Mouse (Mus musculus) MEL (cell line): ENCODE measurements at regions not wholly inside any gene's neighbourhood (a gene's known extent, or its start where the extent isn't known, plus 50 kb on each side); places are given as distances from the start of the nearest gene placed in this dataset.

Experiments used
- DNase-seq: peaks from one replicate; pipeline ENCODE4 v3.0.0; 2011; ENCODE audit warnings: low read depth, low spot score
- H3K27ac ChIP-seq: 2 replicates; pipeline ENCODE4 v1.5.1; 2012; ENCODE audit warnings: low read depth, mild to moderate bottlenecking, control low read depth, low read length, moderate library complexity; ENCODE audit not compliant: control insufficient read depth
- H3K27me3 ChIP-seq, 2 experiments: fragments of 150-350 bp in 1 of 2; sonication (generic) in 1 of 2; 2 replicates each; pipeline ENCODE4 v1.6.1; 2012; ENCODE audit warnings: low read length in 2 of 2, mild to moderate bottlenecking in 2 of 2, improper control_type of control experiment in 1 of 2, moderate library complexity in 1 of 2; ENCODE audit not compliant: insufficient read depth in 2 of 2, control insufficient read depth in 1 of 2
- H3K36me3 ChIP-seq, 2 experiments: 2 replicates each; pipeline ENCODE4 v1.6.1; 2012 to 2014; ENCODE audit warnings: low read length in 2 of 2, improper control_type of control experiment in 1 of 2, inconsistent platforms in 1 of 2, mild to moderate bottlenecking in 1 of 2; ENCODE audit not compliant: insufficient read depth in 2 of 2, control insufficient read depth in 1 of 2
- H3K4me1 ChIP-seq, 2 experiments: fragments of 150-350 bp in 1 of 2; sonication (generic) in 1 of 2; 2 replicates each; pipeline ENCODE4 v1.6.1; 2012; ENCODE audit warnings: low read length in 2 of 2, improper control_type of control experiment in 1 of 2, mild to moderate bottlenecking in 1 of 2; ENCODE audit not compliant: insufficient read depth in 2 of 2, control insufficient read depth in 1 of 2
- H3K4me3 ChIP-seq, 2 experiments: fragments of 150-350 bp in 1 of 2; sonication (generic) in 1 of 2; 2 replicates each; pipeline ENCODE4 v1.5.1; 2012; ENCODE audit warnings: low read depth in 2 of 2, low read length in 2 of 2, mild to moderate bottlenecking in 2 of 2, moderate library complexity in 2 of 2, control low read depth in 1 of 2, improper control_type of control experiment in 1 of 2; ENCODE audit not compliant: control insufficient read depth in 1 of 2, insufficient read depth in 1 of 2
- H3K79me2 ChIP-seq: 2 replicates; pipeline ENCODE4 v1.6.1; 2012; ENCODE audit warnings: mild to moderate bottlenecking, low read length, moderate library complexity; ENCODE audit not compliant: control insufficient read depth, poor library complexity, insufficient read depth
- H3K9ac ChIP-seq: 2 replicates; pipeline ENCODE4 v1.6.1; 2012; ENCODE audit warnings: low read depth, mild to moderate bottlenecking, control low read depth, low read length, moderate library complexity; ENCODE audit not compliant: control insufficient read depth, poor library complexity, severe bottlenecking
- H3K9me3 ChIP-seq: fragments of 150-350 bp; sonication (generic); replicated peaks from 2 replicates; pipeline ENCODE4 v1.6.1; 2012; ENCODE audit warnings: mild to moderate bottlenecking, low read length, improper control_type of control experiment, moderate library complexity; ENCODE audit not compliant: insufficient read depth
- BHLHE40 ChIP-seq: IDR thresholded peaks from 2 replicates; pipeline ENCODE4 v1.6.1; 2012; ENCODE audit warnings: low read depth, mild to moderate bottlenecking, inconsistent platforms, low read length, improper control_type of control experiment, borderline replicate concordance
- CHD1 ChIP-seq: IDR thresholded peaks from 2 replicates; pipeline ENCODE4 v1.6.1; 2012; ENCODE audit warnings: low read depth, mild to moderate bottlenecking, inconsistent platforms, low read length, improper control_type of control experiment
- EP300 ChIP-seq, 2 experiments: IDR thresholded peaks; 2 replicates each; pipeline ENCODE4 v1.6.1; 2011; ENCODE audit warnings: improper control_type of control experiment in 2 of 2, low read length in 2 of 2, low read depth in 1 of 2, mild to moderate bottlenecking in 1 of 2
- ETS1 ChIP-seq: IDR thresholded peaks from 2 replicates; pipeline ENCODE4 v1.6.1; 2012; ENCODE audit warnings: low read depth, mild to moderate bottlenecking, inconsistent platforms, low read length, improper control_type of control experiment, moderate library complexity
- KAT2A ChIP-seq: conservative IDR thresholded peaks from 2 replicates; pipeline ENCODE4 v1.6.1; 2012; ENCODE audit warnings: low read depth, low read length, improper control_type of control experiment, inconsistent platforms
- MAFK ChIP-seq: IDR thresholded peaks from 2 replicates; pipeline ENCODE4 v1.6.1; 2011; ENCODE audit warnings: low read depth, mild to moderate bottlenecking, low read length, improper control_type of control experiment, borderline replicate concordance
- MAZ ChIP-seq: IDR thresholded peaks from 2 replicates; pipeline ENCODE4 v1.6.1; 2012; ENCODE audit warnings: low read depth, mild to moderate bottlenecking, inconsistent platforms, low read length, improper control_type of control experiment
- MEF2A ChIP-seq: IDR thresholded peaks from 2 replicates; pipeline ENCODE4 v1.6.1; 2014; ENCODE audit warnings: low read depth, mild to moderate bottlenecking, inconsistent platforms, low read length, improper control_type of control experiment; ENCODE audit not compliant: poor library complexity, insufficient replicate concordance, severe bottlenecking; ENCODE audit errors: extremely low read depth
- MXI1 ChIP-seq: IDR thresholded peaks from 2 replicates; pipeline ENCODE4 v1.6.1; 2011; ENCODE audit warnings: mild to moderate bottlenecking, low read depth, low read length, improper control_type of control experiment
- MYC ChIP-seq: IDR thresholded peaks from 2 replicates; pipeline ENCODE4 v1.6.1; 2011; ENCODE audit warnings: low read depth, mild to moderate bottlenecking, low read length, improper control_type of control experiment, moderate library complexity
- NRF1 ChIP-seq: IDR thresholded peaks from 2 replicates; pipeline ENCODE4 v1.6.1; 2014; ENCODE audit warnings: low read depth, mild to moderate bottlenecking, inconsistent platforms, low read length, improper control_type of control experiment, moderate library complexity; ENCODE audit not compliant: poor library complexity, insufficient read depth, severe bottlenecking
- POLR2A ChIP-seq, 2 experiments: IDR thresholded peaks; 2 replicates each; pipeline ENCODE4 v1.6.1; 2011 to 2012; ENCODE audit warnings: low read length in 2 of 2, mild to moderate bottlenecking in 2 of 2, control low read depth in 1 of 2, improper control_type of control experiment in 1 of 2, low read depth in 1 of 2, moderate library complexity in 1 of 2; ENCODE audit not compliant: control insufficient read depth in 1 of 2, insufficient read depth in 1 of 2, poor library complexity in 1 of 2
- RAD21 ChIP-seq: IDR thresholded peaks from 2 replicates; pipeline ENCODE4 v1.6.1; 2011; ENCODE audit warnings: mild to moderate bottlenecking, low read depth, low read length, improper control_type of control experiment
- SIN3A ChIP-seq: IDR thresholded peaks from 2 replicates; pipeline ENCODE4 v1.6.1; 2012; ENCODE audit warnings: low read length, improper control_type of control experiment, inconsistent platforms
- SMC3 ChIP-seq: IDR thresholded peaks from 2 replicates; pipeline ENCODE4 v1.6.1; 2011; ENCODE audit warnings: low read depth, low read length, improper control_type of control experiment
- TAL1 ChIP-seq: IDR thresholded peaks from 2 replicates; pipeline ENCODE4 v1.6.1; 2012; ENCODE audit warnings: mild to moderate bottlenecking, inconsistent platforms, low read length, moderate library complexity, mixed read lengths
- TCF12 ChIP-seq: IDR thresholded peaks from 2 replicates; pipeline ENCODE4 v1.6.1; 2014; ENCODE audit warnings: low read depth, mild to moderate bottlenecking, inconsistent platforms, low read length, improper control_type of control experiment, moderate library complexity
- USF1 ChIP-seq: IDR thresholded peaks from 2 replicates; pipeline ENCODE4 v1.6.1; 2014; ENCODE audit warnings: low read depth, mild to moderate bottlenecking, inconsistent platforms, low read length, improper control_type of control experiment, moderate library complexity
- USF2 ChIP-seq, 2 experiments: IDR thresholded peaks; 2 replicates each; pipeline ENCODE4 v1.6.1; 2011 to 2012; ENCODE audit warnings: improper control_type of control experiment in 2 of 2, low read length in 2 of 2, borderline replicate concordance in 1 of 2, inconsistent platforms in 1 of 2, low read depth in 1 of 2, mild to moderate bottlenecking in 1 of 2; ENCODE audit not compliant: insufficient read depth in 1 of 2
- ZKSCAN1 ChIP-seq: IDR thresholded peaks from 2 replicates; pipeline ENCODE4 v1.6.1; 2012; ENCODE audit warnings: low read depth, mild to moderate bottlenecking, inconsistent platforms, low read length, improper control_type of control experiment, moderate library complexity
- ZMIZ1 ChIP-seq: IDR thresholded peaks from 2 replicates; pipeline ENCODE4 v1.6.1; 2012; ENCODE audit warnings: low read depth, mild to moderate bottlenecking, inconsistent platforms, low read length, improper control_type of control experiment, moderate library complexity
- ZNF384 ChIP-seq: IDR thresholded peaks from 2 replicates; pipeline ENCODE4 v1.6.1; 2012; ENCODE audit warnings: low read depth, mild to moderate bottlenecking, inconsistent platforms, low read length, improper control_type of control experiment

DNA sequence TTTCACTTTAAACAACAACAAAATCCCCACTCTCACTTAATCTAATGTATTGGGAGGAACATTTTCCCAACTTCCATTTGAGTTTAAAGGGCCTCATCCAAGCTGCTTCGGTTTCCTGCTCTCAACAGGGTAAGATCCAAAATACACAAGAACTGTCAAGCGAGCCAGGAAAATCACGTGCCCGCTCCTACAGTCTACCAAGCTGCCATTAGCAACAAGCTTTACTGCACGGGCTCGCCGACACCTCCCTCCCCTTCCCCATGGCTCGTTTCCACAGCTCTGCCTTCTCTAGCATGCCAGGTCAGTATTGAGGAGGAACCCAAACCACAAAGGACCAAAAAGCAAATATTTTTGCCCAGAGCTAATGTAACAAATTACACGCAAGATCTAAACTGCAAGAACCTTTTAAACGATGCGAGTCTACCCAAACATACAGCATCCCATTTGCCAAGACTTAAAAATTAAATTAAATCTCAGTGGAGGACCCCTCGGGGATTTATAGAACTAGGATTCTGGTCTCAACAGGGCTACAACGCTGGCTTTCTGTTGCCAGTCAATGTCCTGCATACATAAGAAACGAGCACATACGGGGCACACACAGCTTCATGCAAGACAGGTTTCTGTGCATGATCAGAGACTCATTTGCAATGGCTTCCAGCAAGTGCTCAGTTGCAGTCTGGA, 435.4 kb upstream of the Jarid2 start:
- no peak for TF ChIP-seq ZKSCAN1
- TF ChIP-seq KAT2A, result no peak
- no peak for TF ChIP-seq MYC
- no peak for TF ChIP-seq SIN3A
- TF ChIP-seq TCF12, result no peak
- H3K9me3 ChIP-seq, result no peaks in the 10 kb centered on the region
- no peak for DNase-seq
- H3K36me3 ChIP-seq, result no peaks in the 10 kb centered on the region
- no peak overlapping the region for H3K4me3 ChIP-seq
- H3K27me3 ChIP-seq, result no peaks in the 10 kb centered on the region
- H3K27ac ChIP-seq, result no peak overlapping the region
- no peaks in the 10 kb centered on the region for H3K79me2 ChIP-seq
- no peaks in the 10 kb centered on the region for H3K4me1 ChIP-seq
- H3K9ac ChIP-seq, result no peak overlapping the region

DNA sequence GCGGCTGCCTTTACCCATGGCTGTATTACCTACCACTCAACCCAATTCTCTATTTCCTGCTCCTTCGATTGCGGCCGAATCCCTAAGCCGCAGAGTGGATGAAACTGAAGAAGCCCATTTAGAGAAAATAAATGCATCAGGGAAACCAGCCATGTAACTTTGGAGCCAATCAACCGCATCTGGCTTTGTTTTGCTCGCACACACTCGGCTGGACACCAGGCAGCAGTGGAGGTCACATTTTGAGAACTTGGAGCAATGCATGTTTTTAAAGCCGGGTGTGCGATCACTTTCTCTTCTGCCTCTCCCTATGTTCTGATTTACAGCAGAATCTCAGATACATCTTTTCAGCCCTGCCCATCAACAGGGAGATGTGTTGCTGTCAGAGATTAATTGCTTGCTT, 433.7 kb upstream of the Jarid2 start:
- no peak for DNase-seq
- no peaks in the 10 kb centered on the region for H3K27me3 ChIP-seq
- no peaks in the 10 kb centered on the region for H3K36me3 ChIP-seq
- no peak for TF ChIP-seq RAD21
- no peak for TF ChIP-seq MAZ
- TF ChIP-seq ETS1, result no peak
- no peak for TF ChIP-seq BHLHE40
- no peak for TF ChIP-seq ZMIZ1
- no peak for TF ChIP-seq KAT2A
- no peak for TF ChIP-seq MAFK
- TF ChIP-seq MEF2A, result no peak
- TF ChIP-seq TAL1, result no peak
- TF ChIP-seq POLR2A (IDR thresholded peaks at IDR 0.05; ENCODE audit: control insufficient read depth in 1 of 2, insufficient read depth in 1 of 2, low read depth in 1 of 2, low read length in 2 of 2, poor library complexity in 1 of 2), result no peak
- TF ChIP-seq CHD1, result no peak
- H3K4me1 ChIP-seq, result no peaks in the 10 kb centered on the region
- H3K9me3 ChIP-seq, result no peaks in the 10 kb centered on the region
- no peak overlapping the region for H3K27ac ChIP-seq
- H3K4me3 ChIP-seq, result no peak overlapping the region
- no peaks in the 10 kb centered on the region for H3K79me2 ChIP-seq
- no peak overlapping the region for H3K9ac ChIP-seq

DNA sequence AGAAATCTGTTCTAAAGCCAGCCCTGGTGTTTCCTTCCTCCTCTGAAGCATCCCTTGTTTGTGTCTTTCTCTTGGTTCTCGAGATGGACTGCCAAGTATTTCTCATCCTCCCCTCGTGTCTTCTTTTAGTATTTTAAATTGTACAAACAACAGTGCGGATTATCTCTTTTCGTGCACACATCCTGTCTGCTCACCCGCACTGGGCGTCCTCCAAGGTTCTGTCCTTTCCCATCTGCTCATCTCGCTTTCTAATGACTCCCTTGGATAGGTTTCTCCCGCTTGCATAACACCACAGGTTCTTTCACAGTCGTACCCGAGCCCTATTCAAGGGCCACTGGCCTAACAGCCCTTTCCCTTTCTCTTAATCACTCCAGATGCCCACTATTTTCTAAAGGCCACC, 428.7 kb upstream of the Jarid2 start:
- Histone ChIP-seq H3K27ac (no peak overlapping the region), H3K4me3 (no peak overlapping the region), H3K79me2 (no peaks in the 10 kb centered on the region), H3K27me3 (no peaks in the 10 kb centered on the region), H3K9me3 (no peaks in the 10 kb centered on the region), H3K36me3 (no peaks in the 10 kb centered on the region), H3K4me1 (no peaks in the 10 kb centered on the region), H3K9ac (no peak overlapping the region)
- TF ChIP-seq MYC (no peak), NRF1 (no peak), USF2 (IDR thresholded peaks at IDR 0.05; ENCODE audit: borderline replicate concordance in 1 of 2, insufficient read depth in 1 of 2, low read depth in 1 of 2, low read length in 2 of 2) (no peak), ETS1 (no peak), KAT2A (no peak), SMC3 (no peak), ZNF384 (no peak), CHD1 (no peak), ZMIZ1 (no peak), MXI1 (no peak), USF1 (no peak), EP300 (IDR thresholded peaks at IDR 0.05; ENCODE audit: low read depth in 1 of 2, low read length in 2 of 2) (no peak)
- DNase-seq, result no peak
